Mouse (Mus musculus): ENCODE data around the gene Skida1.

DNA sequence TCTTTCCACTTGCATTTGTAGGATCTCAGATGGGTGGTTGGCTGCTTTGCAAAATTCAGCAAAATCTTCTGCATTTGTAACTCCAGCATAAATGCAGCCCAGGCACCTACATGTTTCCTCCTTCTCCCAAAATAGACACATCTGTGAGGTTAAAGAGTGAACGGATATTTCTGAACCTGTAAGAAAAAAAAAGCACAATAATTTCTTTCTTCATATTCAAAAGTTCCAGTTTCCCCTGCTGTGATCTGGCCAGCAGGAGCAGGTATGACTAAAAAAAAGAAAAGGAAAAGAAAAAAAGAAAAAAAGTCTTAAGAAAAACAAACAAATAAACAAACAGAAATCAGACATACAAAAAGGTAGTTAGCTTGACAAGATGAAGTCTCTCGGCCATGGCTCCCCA lies 1.2 kb upstream of the Skida1 start:
- TF ChIP-seq POLR2AphosphoS5 (IDR thresholded peaks at IDR 0.05; ENCODE audit: insufficient replicate concordance, low read depth, low read length) (no peak), CTCF (IDR thresholded peaks at IDR 0.05; ENCODE audit: low read depth, low read length) (no peak), GATA1 (IDR thresholded peaks at IDR 0.05; ENCODE audit: borderline replicate concordance, low read length) (no peak), TAL1 (conservative IDR thresholded peaks at IDR 0.05; ENCODE audit: low read depth, low read length) (no peak), GATA2 (IDR thresholded peaks at IDR 0.05; ENCODE audit: borderline replicate concordance, low read depth, low read length) (no peak)

Measured in G1E (cell line).